Mouse (Mus musculus): Measurements from ENCODE around the gene Stx5a.

Stx5a gene

GRCm38 (mm10) chr19:8788521-8788920, 47.3 kb downstream of the Stx5a start:
- ChIA-PET CTCF (interaction anchor here in 2 of 4 experiments (0.6 to 1.2 kb wide), 2 partner anchors 15 to 70 kb away, joined by 3 read pairs; partner anchors contain the start of gene Tmem179b (in 1 of the 2)), POLR2A (interaction anchor here (0.6 to 27.6 kb wide), 44 partner anchors 4 to 229 kb away, joined by 3 to 801 read pairs (median 5); partner anchors contain the start of genes Tmem179b (in 3 of the 4), Zbtb3 (in 3 of the 4), Gng3 (in 2 of the 4) and Hnrnpul2 (in 2 of the 4))

- ChIA-PET POLR2A (interaction anchor here (0.6 to 27.6 kb wide), 32 partner anchors 3 to 1718 kb away, joined by 3 to 801 read pairs (median 6); partner anchors contain the start of genes Tmem179b (in 3 of the 4), Gng3 (in 2 of the 4), Hnrnpul2 (in 2 of the 4) and Nxf1 (in 2 of the 4)), CTCF (interaction anchor here in 1 of 4 experiments (1.2 kb wide), 1 partner anchor 71 kb away, joined by 3 read pairs; no protein-coding TSS in a partner anchor)
Observed at GRCm38 (mm10) chr19:8789171-8789570, 48.0 kb downstream of the Stx5a start.

- POLR2A ChIA-PET = interaction anchor here in 3 of 4 experiments (0.7 to 27.6 kb wide), 16 partner anchors 2 to 68 kb away, joined by 3 to 801 read pairs (median 6); partner anchors contain the start of genes Nxf1 (in 2 of the 3), Slc3a2 (in 2 of the 3), Tmem179b (in 2 of the 3) and Tmem223 (in 2 of the 3)
- CTCF ChIA-PET = interaction anchor here in 1 of 4 experiments (1.5 kb wide), 1 partner anchor 12 kb away, joined by 3 read pairs; the partner anchor contains the start of gene Zbtb3
Observed at GRCm38 (mm10) chr19:8790171-8790570, 49.0 kb downstream of the Stx5a start.

- ChIA-PET CTCF (interaction anchor here in 1 of 4 experiments (1.3 kb wide), 1 partner anchor 12 kb away, joined by 4 read pairs; the partner anchor contains the start of gene Taf6l), POLR2A (interaction anchor here (0.5 to 27.3 kb wide), 67 partner anchors 8 to 1404 kb away, joined by 3 to 801 read pairs (median 5); partner anchors contain the start of genes Taf6l (in 4 of the 4), 1810009A15Rik (in 3 of the 4), Gm49416 (in 3 of the 4) and Hnrnpul2 (in 3 of the 4))
Observed at GRCm38 (mm10) chr19:8798264-8798946, 57.2 kb downstream of the Stx5a start, which contains the start of gene Polr2g. Polr2g (minus strand) TSS chr19:8798577.

GRCm38 (mm10) chr19:8798947-8799315, 57.7 kb downstream of the Stx5a start:
- ChIA-PET POLR2A (interaction anchor here (0.6 to 27.3 kb wide), 55 partner anchors 8 to 1403 kb away, joined by 3 to 801 read pairs (median 6); partner anchors contain the start of genes Taf6l (in 4 of the 4), 1810009A15Rik (in 3 of the 4), Gm49416 (in 3 of the 4) and Hnrnpul2 (in 3 of the 4)), CTCF (interaction anchor here in 2 of 4 experiments (0.6 to 1.3 kb wide), 3 partner anchors 12 to 58 kb away, joined by 3 to 4 read pairs (median 3); partner anchors contain the start of genes Stx5a (in 1 of the 2) and Taf6l (in 1 of the 2))

- ChIA-PET CTCF (interaction anchor here in 2 of 4 experiments (0.6 to 1.6 kb wide), 8 partner anchors 12 to 1063 kb away, joined by 3 to 10 read pairs (median 4); partner anchors contain the start of genes Hnrnpul2 (in 1 of the 2), Taf6l (in 1 of the 2) and Ttc9c (in 1 of the 2)), POLR2A (interaction anchor here (0.5 to 27.3 kb wide), 113 partner anchors 4 to 1460 kb away, joined by 3 to 801 read pairs (median 5); partner anchors contain the start of genes 1810009A15Rik (in 4 of the 4), Gm49416 (in 4 of the 4), Slc3a2 (in 4 of the 4) and Nxf1 (in 3 of the 4))
Observed at GRCm38 (mm10) chr19:8802130-8802821, 61.1 kb downstream of the Stx5a start, which contains the start of gene Zbtb3. Zbtb3 (plus strand) TSS chr19:8802555.

GRCm38 (mm10) chr19:8803204-8803780, 62.1 kb downstream of the Stx5a start:
- CTCF ChIA-PET = interaction anchor here in 1 of 4 experiments (1.0 to 1.6 kb wide), 2 partner anchors 16 to 85 kb away, joined by 4 to 10 read pairs; partner anchors contain the start of genes Hnrnpul2 and Ttc9c
- POLR2A ChIA-PET = interaction anchor here (0.6 to 27.3 kb wide), 60 partner anchors 5 to 1328 kb away, joined by 3 to 801 read pairs (median 7); partner anchors contain the start of genes Gng3 (in 3 of the 4), Nxf1 (in 3 of the 4), Slc3a2 (in 3 of the 4) and Taf6l (in 3 of the 4)

GRCm38 (mm10) chr19:8803879-8804660, 62.9 kb downstream of the Stx5a start:
- CTCF ChIA-PET = interaction anchor here in 1 of 4 experiments (1.0 kb wide), 1 partner anchor 86 kb away, joined by 3 read pairs; no protein-coding TSS in a partner anchor

More at GRCm38 (mm10) chr19:8803879-8804660, 62.9 kb downstream of the Stx5a start:
- POLR2A ChIA-PET = interaction anchor here in 3 of 4 experiments (0.6 to 27.3 kb wide), 29 partner anchors 6 to 1328 kb away, joined by 3 to 801 read pairs (median 7); partner anchors contain the start of genes Taf6l (in 3 of the 3), Gng3 (in 2 of the 3), Hnrnpul2 (in 2 of the 3) and Slc3a2 (in 2 of the 3)

Data from embryonic stem cell, embryonic (primary cell).